Mouse (Mus musculus) left cerebral cortex, postnatal 4 days (tissue): Measurements from ENCODE around the gene Rhox12. TPM values are rescaled to one million over a fixed set of nuclear protein-coding genes. Genes with fewer than 3 reads are reported as not detected.
A peak's percentile ranks its signal among the peaks of the same experiment; 100 is the strongest.

ENCODE experiments used
- DNase-seq: peaks from one replicate; pipeline ENCODE4 v3.0.0-alpha.2; 2022
- intact Hi-C: fragments of 180-260 bp; cut with DNase I; formaldehyde crosslinking; loops from one replicate; pipeline ENCODE4 v1.15.1; 2025
- total RNA-seq, 2 experiments: library from RNA; stranded (reverse); gene quantifications; 2 replicates each; pipeline ENCODE4 v1.2.3; 2021

Gene Rhox12
- total RNA-seq: not detected

- no peak for DNase-seq
- intact Hi-C loops: no loop called here
These were observed at the start of gene Rhox12 for GRCm38 (mm10) chrX:38110807-38111206. Gene Rhox12, minus strand, starts transcription at chrX:38110907.

- no peak for DNase-seq
- intact Hi-C loops: no loop called here
These were observed 48.4 kb upstream of the Rhox12 start for GRCm38 (mm10) chrX:38159097-38159496.

GRCm38 (mm10) chrX:38121478-38121877 is 10.8 kb upstream of the Rhox12 start:
- no peak for DNase-seq
- intact Hi-C loops: no loop called here

- intact Hi-C loops: no loop called here
- no peak for DNase-seq
These were observed 10.3 kb upstream of the Rhox12 start, which contains the start of gene Rhox13 for GRCm38 (mm10) chrX:38120982-38121381. Gene Rhox13, plus strand, starts transcription at chrX:38121219.

- intact Hi-C loops: no loop called here
These were observed 25.7 kb downstream of the Rhox12 start, which contains the start of gene Rhox11 for GRCm38 (mm10) chrX:38085041-38085440. Gene Rhox11, minus strand, starts transcription at chrX:38085141.

GRCm38 (mm10) chrX:38084226-38084625 is 26.5 kb downstream of the Rhox12 start:
- DNase-seq: peak; percentile 38
- intact Hi-C loops: no loop called here

More at GRCm38 (mm10) chrX:38085041-38085440, 25.7 kb downstream of the Rhox12 start, which contains the start of gene Rhox11:
- no peak for DNase-seq

- DNase-seq: no peak
- intact Hi-C loops: no loop called here
These were observed 44.5 kb downstream of the Rhox12 start, which contains the start of gene Rhox10 for GRCm38 (mm10) chrX:38066175-38066574. Gene Rhox10, plus strand, starts transcription at chrX:38066475.

GRCm38 (mm10) chrX:38061544-38061943 is 49.2 kb downstream of the Rhox12 start:
- no peak for DNase-seq
- intact Hi-C loops: no loop called here

Other genes with a start within 250 kb of the Rhox12 start
- gene Rhox8, start 232.0 kb downstream of the Rhox12 start, total RNA-seq: not detected
- gene Rhox7b, start 213.7 kb downstream of the Rhox12 start, total RNA-seq: not detected
- gene Rhox9, start 209.1 kb downstream of the Rhox12 start, total RNA-seq: not detected
- not detected for gene Btg1-ps1, start 92.1 kb downstream of the Rhox12 start, total RNA-seq
- gene Btg1-ps2, start 67.8 kb downstream of the Rhox12 start, total RNA-seq: not detected
- gene Rhox10, start 44.4 kb downstream of the Rhox12 start, total RNA-seq: not detected
- gene Rhox11, start 25.8 kb downstream of the Rhox12 start, total RNA-seq: not detected
- not detected for gene Rhox13, start 10.3 kb upstream of the Rhox12 start, total RNA-seq
- gene Zbtb33, start 78.9 kb upstream of the Rhox12 start, total RNA-seq: 10 to 100 TPM; 27.6 to 32.2 TPM
- gene Tmem255a, start 141.5 kb upstream of the Rhox12 start, total RNA-seq: 10 to 100 TPM in 1 of 2 experiments, 1 to 10 TPM in 1; 3.6 to 10.5 TPM
- gene Atp1b4, start 205.3 kb upstream of the Rhox12 start, total RNA-seq: not detected